Mouse (Mus musculus): ENCODE measurements around the gene Zfp239.

Gene Zfp239

GRCm38 (mm10) chr6:117905260-117905930 lies 43.5 kb downstream of the Zfp239 start:
- in situ Hi-C loops (cut with MboI, MseI), result loop anchor here (10.0 kb wide), 1 partner anchor 1911 kb away; the partner anchor contains the start of gene Plxnd1

- in situ Hi-C loops (cut with MboI, MseI), result loop anchor here (10.0 kb wide), 1 partner anchor 1911 kb away; the partner anchor contains the start of gene Plxnd1
Observed at GRCm38 (mm10) chr6:117906015-117906531, 44.2 kb downstream of the Zfp239 start.

GRCm38 (mm10) chr6:117906590-117907271 lies 44.8 kb downstream of the Zfp239 start:
- in situ Hi-C loops (cut with MboI, MseI), result loop anchor here (10.0 kb wide), 1 partner anchor 1912 kb away; the partner anchor contains the start of gene Plxnd1

DNA sequence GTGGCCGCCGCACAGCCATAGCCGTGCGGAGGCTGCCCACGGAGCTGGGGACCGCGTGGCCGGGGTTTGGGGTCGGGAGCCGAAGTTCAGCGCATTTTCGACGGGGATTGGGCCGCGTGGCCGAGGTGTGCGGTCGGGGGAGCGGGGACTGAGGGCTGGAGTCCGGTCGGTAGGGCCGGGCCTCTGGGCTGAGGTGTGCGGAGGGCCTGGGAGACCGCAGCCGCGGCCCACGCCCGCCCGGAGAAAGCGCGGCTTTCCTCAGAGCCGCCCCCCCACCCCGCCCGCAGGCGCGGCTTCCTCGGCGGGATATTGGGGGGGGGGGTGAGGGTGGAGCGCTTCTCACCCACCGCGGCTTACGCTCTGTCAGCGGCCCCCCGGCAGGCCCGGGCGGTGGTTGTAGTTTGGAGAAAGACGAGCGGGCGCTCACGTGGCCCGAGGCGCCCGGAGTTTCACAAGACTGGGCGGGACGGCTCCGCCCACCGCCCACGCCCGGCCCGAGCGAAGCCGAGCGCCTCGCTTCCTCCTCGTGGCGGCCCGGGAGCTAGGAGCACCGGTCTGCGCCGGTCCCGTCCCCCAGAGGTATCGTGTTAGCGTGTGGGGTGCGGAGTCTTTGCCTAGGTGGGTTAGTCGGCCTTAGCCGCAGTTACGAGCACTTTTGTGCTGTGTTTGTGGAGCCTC lies 45.5 kb downstream of the Zfp239 start:
- in situ Hi-C loops (cut with MboI, MseI), result loop anchor here (10.0 kb wide), 1 partner anchor 1913 kb away; the partner anchor contains the start of gene Plxnd1

- in situ Hi-C loops (cut with MboI, MseI), result loop anchor here (10.0 kb wide), 1 partner anchor 1913 kb away; the partner anchor contains the start of gene Plxnd1
Observed at GRCm38 (mm10) chr6:117907979-117908355, 46.1 kb downstream of the Zfp239 start.

- in situ Hi-C loops (cut with MboI, MseI), result loop anchor here (10.0 kb wide), 1 partner anchor 1914 kb away; the partner anchor contains the start of gene Plxnd1
Observed at GRCm38 (mm10) chr6:117908424-117908900, 46.6 kb downstream of the Zfp239 start.

- in situ Hi-C loops (cut with MboI, MseI), result no loop called here
Observed at GRCm38 (mm10) chr6:117910120-117910661, 48.3 kb downstream of the Zfp239 start.

DNA sequence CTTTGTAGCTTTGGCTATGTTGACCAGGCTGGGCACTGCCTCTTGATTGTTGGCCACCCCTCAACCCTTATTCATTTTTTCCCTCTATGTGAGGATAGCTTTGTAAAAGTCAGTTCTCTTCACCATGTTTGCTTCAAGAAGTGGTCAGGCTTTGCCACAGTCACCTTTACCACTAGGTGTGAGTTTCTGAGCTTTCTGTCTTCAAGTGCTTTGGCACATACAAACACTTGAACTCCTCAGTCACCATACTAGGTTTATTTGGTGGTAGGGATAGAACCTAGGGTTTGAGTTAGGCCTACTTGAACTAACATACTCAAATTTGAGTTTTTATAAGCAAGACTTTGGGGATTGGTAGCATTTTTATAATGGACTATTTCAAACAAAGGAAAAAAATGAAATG lies 52.6 kb downstream of the Zfp239 start:
- in situ Hi-C loops (cut with MboI, MseI), result no loop called here

- in situ Hi-C loops (cut with MboI, MseI), result no loop called here
Observed at GRCm38 (mm10) chr6:117916205-117916736, 54.4 kb downstream of the Zfp239 start.

GRCm38 (mm10) chr6:117916737-117917426 lies 55.0 kb downstream of the Zfp239 start:
- in situ Hi-C loops (cut with MboI, MseI), result no loop called here

GRCm38 (mm10) chr6:117917576-117917975 lies 55.7 kb downstream of the Zfp239 start:
- in situ Hi-C loops (cut with MboI, MseI), result no loop called here

DNA sequence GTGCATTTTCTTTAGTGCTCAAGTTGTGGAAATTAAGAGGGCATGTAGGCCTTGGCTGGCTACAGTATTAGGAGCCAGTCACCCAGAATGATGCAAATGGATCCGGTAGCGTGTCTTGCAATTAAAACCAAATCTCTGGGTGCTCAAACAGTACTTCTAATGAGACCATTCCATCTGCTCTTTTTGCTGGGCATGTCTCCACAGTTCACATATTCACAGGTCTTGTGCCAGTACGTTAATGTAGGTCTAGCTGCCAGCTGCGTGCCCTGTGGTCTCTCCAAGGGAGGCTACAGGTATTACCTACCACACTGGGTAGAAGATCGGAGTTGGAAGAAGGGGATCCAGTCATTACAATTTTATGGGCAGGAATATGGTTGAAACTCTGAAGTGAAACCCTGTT lies 56.1 kb downstream of the Zfp239 start:
- in situ Hi-C loops (cut with MboI, MseI), result no loop called here

- in situ Hi-C loops (cut with MboI, MseI), result no loop called here
Observed at GRCm38 (mm10) chr6:117920659-117921640, 59.0 kb downstream of the Zfp239 start.

DNA sequence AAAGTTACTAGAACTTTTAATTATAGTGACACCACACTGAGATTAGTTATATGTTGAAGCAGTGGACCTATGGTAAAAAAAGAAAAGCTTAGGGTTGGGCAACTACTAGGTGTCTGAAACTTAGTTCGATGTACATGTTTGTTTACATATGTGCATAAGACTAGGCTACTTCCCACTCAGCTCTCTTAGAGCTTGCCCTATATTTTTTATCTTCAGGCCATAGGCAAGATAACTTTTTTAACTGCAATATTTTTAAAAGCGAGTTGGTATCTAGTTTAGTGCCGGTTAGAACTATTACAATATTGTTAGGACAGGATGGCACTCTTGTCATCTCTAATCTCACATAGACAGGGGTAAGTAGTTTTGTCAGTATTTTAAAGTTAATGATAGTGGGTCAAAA lies 60.1 kb downstream of the Zfp239 start:
- in situ Hi-C loops (cut with MboI, MseI), result no loop called here

All from regulatory T cell (primary cell).